Mouse (Mus musculus): Measurements from ENCODE around the gene Slc2a9. TPM values are rescaled to one million over a fixed set of nuclear protein-coding genes. Genes with fewer than 3 reads are reported as not detected.

Slc2a9 gene
- polyA plus RNA-seq, 1 experiment from 2014 or later = 1.3 TPM

GRCm38 (mm10) chr5:38499316-38499811 is 3.6 kb downstream of the Slc2a9 start:
- Histone ChIP-seq H3K4me1 (no peaks in the 10 kb centered on the region; the same call in 1 of the 2 replicates), H3K9me3 (replicated peaks) (no peaks in the 10 kb centered on the region), H3K27me3 (no peaks in the 10 kb centered on the region), H3K36me3 (no peaks in the 10 kb centered on the region), H3K27ac (replicated peaks) (no peak overlapping the region), H3K9ac (no peak overlapping the region), H3K4me2 (replicated peaks) (no peak overlapping the region), H3K4me3 (replicated peaks) (no peak overlapping the region)
- WGBS = 47% methylated on average over 7 of the region's 7 CpGs
- peak; percentile 24; the same call in 1 of the 2 replicates for ATAC-seq (ENCODE audit: insufficient number of reproducible peaks, low FRiP score, low TSS enrichment, low read depth)

- Histone ChIP-seq H3K27ac (replicated peaks) (no peak overlapping the region), H3K4me2 (replicated peaks) (no peak overlapping the region), H3K9me3 (replicated peaks) (no peaks in the 10 kb centered on the region), H3K4me3 (replicated peaks) (no peak overlapping the region), H3K27me3 (no peaks in the 10 kb centered on the region), H3K4me1 (no peaks in the 10 kb centered on the region), H3K36me3 (no peaks in the 10 kb centered on the region), H3K9ac (no peak overlapping the region)
- WGBS = 62% methylated on average over 5 of the region's 5 CpGs
- no peak for ATAC-seq (ENCODE audit: insufficient number of reproducible peaks, low FRiP score, low TSS enrichment, low read depth)
Observed at GRCm38 (mm10) chr5:38498479-38498878, 4.5 kb downstream of the Slc2a9 start.

- ATAC-seq (ENCODE audit: insufficient number of reproducible peaks, low FRiP score, low TSS enrichment, low read depth) = no peak
- H3K9me3 ChIP-seq (replicated peaks) = no peaks in the 10 kb centered on the region
Observed at GRCm38 (mm10) chr5:38496491-38497057, 6.4 kb downstream of the Slc2a9 start.

GRCm38 (mm10) chr5:38493890-38494289 is 9.1 kb downstream of the Slc2a9 start:
- Histone ChIP-seq H3K4me3 (replicated peaks) (no peak overlapping the region), H3K27me3 (no peaks in the 10 kb centered on the region), H3K9ac (no peak overlapping the region), H3K9me3 (replicated peaks) (no peaks in the 10 kb centered on the region), H3K36me3 (no peaks in the 10 kb centered on the region), H3K4me2 (replicated peaks) (no peak overlapping the region), H3K27ac (replicated peaks) (no peak overlapping the region), H3K4me1 (no peaks in the 10 kb centered on the region)
- ATAC-seq (ENCODE audit: insufficient number of reproducible peaks, low FRiP score, low TSS enrichment, low read depth) = no peak
- WGBS = 94% methylated on average over 6 of the region's 6 CpGs

More at GRCm38 (mm10) chr5:38496491-38497057, 6.4 kb downstream of the Slc2a9 start:
- Histone ChIP-seq H3K27me3 (no peaks in the 10 kb centered on the region), H3K9ac (no peak overlapping the region), H3K36me3 (no peaks in the 10 kb centered on the region), H3K4me2 (replicated peaks) (no peak overlapping the region), H3K27ac (replicated peaks) (no peak overlapping the region), H3K4me1 (no peaks in the 10 kb centered on the region), H3K4me3 (replicated peaks) (no peak overlapping the region)
- WGBS = 81% methylated on average over 8 of the region's 8 CpGs

- H3K9me3 ChIP-seq (replicated peaks) = no peaks in the 10 kb centered on the region
- H3K27ac ChIP-seq (replicated peaks) = no peak overlapping the region
- no peak overlapping the region for H3K9ac ChIP-seq
- no peaks in the 10 kb centered on the region for H3K36me3 ChIP-seq
- whole genome bisulfite sequencing = 87% methylated on average over 8 of the region's 8 CpGs
- H3K4me1 ChIP-seq = no peaks in the 10 kb centered on the region
- ATAC-seq (ENCODE audit: insufficient number of reproducible peaks, low FRiP score, low TSS enrichment, low read depth) = no peak
- H3K4me2 ChIP-seq (replicated peaks) = no peak overlapping the region
- H3K4me3 ChIP-seq (replicated peaks) = no peak overlapping the region
- no peaks in the 10 kb centered on the region for H3K27me3 ChIP-seq
Observed at GRCm38 (mm10) chr5:38491763-38492162, 11.2 kb downstream of the Slc2a9 start.

- Histone ChIP-seq H3K4me3 (replicated peaks) (no peak overlapping the region), H3K27ac (replicated peaks) (no peak overlapping the region), H3K36me3 (no peaks in the 10 kb centered on the region), H3K9ac (no peak overlapping the region), H3K9me3 (replicated peaks) (no peaks in the 10 kb centered on the region), H3K27me3 (no peaks in the 10 kb centered on the region), H3K4me1 (no peaks in the 10 kb centered on the region), H3K4me2 (replicated peaks) (no peak overlapping the region)
- no peak for ATAC-seq (ENCODE audit: insufficient number of reproducible peaks, low FRiP score, low TSS enrichment, low read depth)
- WGBS = 87% methylated on average over 4 of the region's 4 CpGs
Observed at GRCm38 (mm10) chr5:38489739-38490138, 13.2 kb downstream of the Slc2a9 start.

GRCm38 (mm10) chr5:38488673-38489615 is 14.0 kb downstream of the Slc2a9 start:
- no peak overlapping the region for H3K9ac ChIP-seq
- H3K4me1 ChIP-seq = no peaks in the 10 kb centered on the region
- no peaks in the 10 kb centered on the region for H3K27me3 ChIP-seq
- H3K27ac ChIP-seq (replicated peaks) = no peak overlapping the region
- H3K4me2 ChIP-seq (replicated peaks) = no peak overlapping the region
- H3K4me3 ChIP-seq (replicated peaks) = no peak overlapping the region
- H3K9me3 ChIP-seq (replicated peaks) = no peaks in the 10 kb centered on the region
- no peaks in the 10 kb centered on the region for H3K36me3 ChIP-seq
- no peak for ATAC-seq (ENCODE audit: insufficient number of reproducible peaks, low FRiP score, low TSS enrichment, low read depth)
- 74% methylated on average over 20 of the region's 20 CpGs for WGBS

GRCm38 (mm10) chr5:38488026-38488425 is 14.9 kb downstream of the Slc2a9 start:
- no peaks in the 10 kb centered on the region for H3K36me3 ChIP-seq
- no peaks in the 10 kb centered on the region for H3K27me3 ChIP-seq
- H3K9me3 ChIP-seq (replicated peaks) = no peaks in the 10 kb centered on the region
- no peak overlapping the region for H3K4me3 ChIP-seq (replicated peaks)
- H3K4me1 ChIP-seq = no peaks in the 10 kb centered on the region
- H3K9ac ChIP-seq = no peak overlapping the region
- 49% methylated on average over 6 of the region's 6 CpGs for WGBS
- no peak overlapping the region for H3K4me2 ChIP-seq (replicated peaks)
- H3K27ac ChIP-seq (replicated peaks) = no peak overlapping the region
- no peak for ATAC-seq (ENCODE audit: insufficient number of reproducible peaks, low FRiP score, low TSS enrichment, low read depth)

GRCm38 (mm10) chr5:38487247-38487646 is 15.7 kb downstream of the Slc2a9 start:
- H3K27ac ChIP-seq (replicated peaks) = no peak overlapping the region
- 83% methylated on average over 4 of the region's 4 CpGs for WGBS

GRCm38 (mm10) chr5:38485946-38486345 is 17.0 kb downstream of the Slc2a9 start:
- Histone ChIP-seq H3K27me3 (no peaks in the 10 kb centered on the region), H3K4me3 (replicated peaks) (no peak overlapping the region), H3K4me2 (replicated peaks) (no peak overlapping the region), H3K9me3 (replicated peaks) (no peaks in the 10 kb centered on the region), H3K27ac (replicated peaks) (no peak overlapping the region), H3K36me3 (no peaks in the 10 kb centered on the region), H3K4me1 (0 out of 2 replicates have a peak, but pooled peaks cover 2% of the 10 kb centered on the region), H3K9ac (no peak overlapping the region)
- ATAC-seq (ENCODE audit: insufficient number of reproducible peaks, low FRiP score, low TSS enrichment, low read depth) = no peak
- WGBS = 74% methylated on average over 4 of the region's 4 CpGs

More at GRCm38 (mm10) chr5:38487247-38487646, 15.7 kb downstream of the Slc2a9 start:
- no peaks in the 10 kb centered on the region for H3K36me3 ChIP-seq
- no peak overlapping the region for H3K9ac ChIP-seq
- H3K27me3 ChIP-seq = no peaks in the 10 kb centered on the region
- no peak overlapping the region for H3K4me3 ChIP-seq (replicated peaks)
- no peak for ATAC-seq (ENCODE audit: insufficient number of reproducible peaks, low FRiP score, low TSS enrichment, low read depth)
- H3K4me1 ChIP-seq = no peaks in the 10 kb centered on the region
- H3K4me2 ChIP-seq (replicated peaks) = no peak overlapping the region
- no peaks in the 10 kb centered on the region for H3K9me3 ChIP-seq (replicated peaks)

GRCm38 (mm10) chr5:38483518-38484110 is 19.3 kb downstream of the Slc2a9 start:
- WGBS = 40% methylated on average over 7 of the region's 7 CpGs
- H3K4me2 ChIP-seq (replicated peaks) = no peak overlapping the region
- H3K4me1 ChIP-seq = peaks cover 17% of the 10 kb centered on the region; the same call in 1 of the 2 replicates
- no peaks in the 10 kb centered on the region for H3K36me3 ChIP-seq
- H3K27me3 ChIP-seq = no peaks in the 10 kb centered on the region
- H3K27ac ChIP-seq (replicated peaks) = no peak overlapping the region
- no peak overlapping the region for H3K4me3 ChIP-seq (replicated peaks)
- no peak for ATAC-seq (ENCODE audit: insufficient number of reproducible peaks, low FRiP score, low TSS enrichment, low read depth)
- H3K9ac ChIP-seq = no peak overlapping the region
- H3K9me3 ChIP-seq (replicated peaks) = no peaks in the 10 kb centered on the region
